Mouse (Mus musculus) CH12.LX (cell line): Measurements from ENCODE around the gene Tas2r143. TPM values are rescaled to one million over a fixed set of nuclear protein-coding genes. Genes with fewer than 3 reads are reported as not detected.

ENCODE experiments used
- DNase-seq: peaks from one replicate; pipeline ENCODE4 v3.0.0-alpha.2; 2013; ENCODE audit errors: extremely low read depth
- H3K27ac ChIP-seq: 2 replicates; pipeline ENCODE4 v1.5.1; 2012; ENCODE audit warnings: low read depth, mild to moderate bottlenecking, control low read depth, moderate library complexity; ENCODE audit not compliant: insufficient read depth
- H3K27me3 ChIP-seq: replicated peaks from 2 replicates; pipeline ENCODE3; 2012; ENCODE audit warnings: inconsistent platforms
- H3K36me3 ChIP-seq, 2 experiments: replicated peaks in 1 of 2; 2 replicates each; pipeline versions ENCODE3 to v1.6.1; 2012; ENCODE audit warnings: inconsistent platforms in 1 of 2, low read length in 1 of 2, mild to moderate bottlenecking in 1 of 2, mixed read lengths in 1 of 2, moderate library complexity in 1 of 2; ENCODE audit not compliant: control insufficient read depth in 1 of 2, insufficient read depth in 1 of 2
- H3K4me1 ChIP-seq, 2 experiments: 2 replicates each; pipeline ENCODE4 v1.6.1; 2012; ENCODE audit warnings: inconsistent platforms in 1 of 2, moderate library complexity in 1 of 2; ENCODE audit not compliant: insufficient read depth in 2 of 2, control insufficient read depth in 1 of 2
- H3K4me2 ChIP-seq: 2 replicates; pipeline ENCODE4 v1.6.1; 2012; ENCODE audit warnings: low read depth, mild to moderate bottlenecking, control low read depth; ENCODE audit not compliant: poor library complexity, insufficient read depth, severe bottlenecking
- H3K4me3 ChIP-seq, 3 experiments: fragments of 150-350 bp in 1 of 3; sonication (generic) in 1 of 3; replicated peaks in 1 of 3; 2 replicates each; pipeline versions ENCODE3 to v1.5.1; 2011 to 2012; ENCODE audit warnings: low read depth in 2 of 3, low read length in 2 of 3, mild to moderate bottlenecking in 2 of 3, moderate library complexity in 2 of 3, control low read depth in 1 of 3, improper control_type of control experiment in 1 of 3, inconsistent platforms in 1 of 3, mixed read lengths in 1 of 3; ENCODE audit not compliant: poor library complexity in 1 of 3
- H3K79me2 ChIP-seq: replicated peaks from 2 replicates; pipeline ENCODE4 v1.6.1; 2012; ENCODE audit warnings: mild to moderate bottlenecking, moderate library complexity; ENCODE audit not compliant: control insufficient read depth, poor library complexity, insufficient read depth, severe bottlenecking; ENCODE audit errors: extremely low read depth
- H3K9ac ChIP-seq: 2 replicates; pipeline ENCODE4 v1.6.1; 2012; ENCODE audit warnings: low read depth, mild to moderate bottlenecking, control low read depth, moderate library complexity; ENCODE audit not compliant: insufficient read depth
- H3K9me3 ChIP-seq: replicated peaks from 2 replicates; pipeline ENCODE3; 2012; ENCODE audit warnings: low read length, inconsistent platforms, mixed read lengths
- EP300 ChIP-seq: IDR thresholded peaks from 2 replicates; pipeline ENCODE4 v1.6.1; 2011; ENCODE audit warnings: low read length, improper control_type of control experiment
- ETS1 ChIP-seq: conservative IDR thresholded peaks from 2 replicates; pipeline ENCODE4 v1.6.1; 2012; ENCODE audit warnings: low read depth, mild to moderate bottlenecking, inconsistent platforms, low read length, improper control_type of control experiment, moderate library complexity
- HCFC1 ChIP-seq: IDR thresholded peaks from 2 replicates; pipeline ENCODE4 v1.6.1; 2012; ENCODE audit warnings: low read depth, mild to moderate bottlenecking, inconsistent platforms, low read length, improper control_type of control experiment
- IRF4 ChIP-seq: IDR thresholded peaks from 2 replicates; pipeline ENCODE4 v1.6.1; 2014; ENCODE audit warnings: low read depth, mild to moderate bottlenecking, inconsistent platforms, low read length, improper control_type of control experiment
- JUN ChIP-seq: IDR thresholded peaks from 2 replicates; pipeline ENCODE4 v1.6.1; 2011; ENCODE audit warnings: low read depth, mild to moderate bottlenecking, low read length, improper control_type of control experiment, moderate library complexity; ENCODE audit not compliant: insufficient read depth
- MAX ChIP-seq: IDR thresholded peaks from 2 replicates; pipeline ENCODE4 v1.6.1; 2011; ENCODE audit warnings: low read length, improper control_type of control experiment
- MAZ ChIP-seq: IDR thresholded peaks from 2 replicates; pipeline ENCODE4 v1.6.1; 2012; ENCODE audit warnings: low read depth, mild to moderate bottlenecking, inconsistent platforms, low read length, improper control_type of control experiment, moderate library complexity
- MXI1 ChIP-seq: IDR thresholded peaks from 2 replicates; pipeline ENCODE4 v1.6.1; 2011; ENCODE audit warnings: mild to moderate bottlenecking, low read depth, low read length, improper control_type of control experiment
- NRF1 ChIP-seq: IDR thresholded peaks from 2 replicates; pipeline ENCODE4 v1.6.1; 2014; ENCODE audit warnings: low read depth, mild to moderate bottlenecking, inconsistent platforms, low read length, improper control_type of control experiment, moderate library complexity
- POLR2A ChIP-seq: IDR thresholded peaks from 2 replicates; pipeline ENCODE4 v1.6.1; 2011; ENCODE audit warnings: low read depth, mild to moderate bottlenecking, improper control_type of control experiment, low read length
- POLR2AphosphoS2 ChIP-seq: IDR thresholded peaks from 2 replicates; pipeline ENCODE4 v1.6.1; 2011; ENCODE audit warnings: low read depth, low read length, improper control_type of control experiment
- RAD21 ChIP-seq: IDR thresholded peaks from 2 replicates; pipeline ENCODE4 v1.6.1; 2011; ENCODE audit warnings: low read depth, mild to moderate bottlenecking, low read length, improper control_type of control experiment, moderate library complexity
- RCOR1 ChIP-seq: conservative IDR thresholded peaks from 2 replicates; pipeline ENCODE4 v1.6.1; 2012; ENCODE audit warnings: low read depth, mild to moderate bottlenecking, inconsistent platforms, low read length, improper control_type of control experiment
- SIN3A ChIP-seq: IDR thresholded peaks from 2 replicates; pipeline ENCODE4 v1.6.1; 2012; ENCODE audit warnings: low read length, improper control_type of control experiment, inconsistent platforms
- TBP ChIP-seq: conservative IDR thresholded peaks from 2 replicates; pipeline ENCODE4 v1.6.1; 2011; ENCODE audit warnings: low read depth, low read length, improper control_type of control experiment
- TCF12 ChIP-seq: IDR thresholded peaks from 2 replicates; pipeline ENCODE4 v1.6.1; 2014; ENCODE audit warnings: low read depth, mild to moderate bottlenecking, inconsistent platforms, low read length, improper control_type of control experiment
- UBTF ChIP-seq: IDR thresholded peaks from 2 replicates; pipeline ENCODE4 v1.6.1; 2012; ENCODE audit warnings: low read depth, mild to moderate bottlenecking, inconsistent platforms, low read length, improper control_type of control experiment, moderate library complexity
- USF1 ChIP-seq: IDR thresholded peaks from 2 replicates; pipeline ENCODE4 v1.6.1; 2014; ENCODE audit warnings: low read depth, mild to moderate bottlenecking, inconsistent platforms, low read length, improper control_type of control experiment
- dilution Hi-C: fragments of 300-500 bp; cut with MboI; formaldehyde crosslinking; loops from 2 replicates; pipeline ENCODE4 v1.14.3; 2020; ENCODE audit warnings: low sequenced_read_pairs; ENCODE audit not compliant: extremely low pct_unique_long_range_greater_than_20kb, extremely low pct_ligation_motif_present
- in situ Hi-C: fragments of 300-500 bp; cut with MboI; formaldehyde crosslinking; loops from 3 replicates; pipeline ENCODE4 v1.14.3; 2019; ENCODE audit warnings: low sequenced_read_pairs, low pct_ligation_motif_present, low pct_unique_long_range_greater_than_20kb, mixed read lengths
- polyA plus RNA-seq: library from polyadenylated mRNA; unstranded; fragments of >175 nt; gene quantifications from 2 replicates; pipeline ENCODE4 v1.2.1, GENCODE M21; 2012; ENCODE audit warnings: low read depth; ENCODE audit not compliant: insufficient read length
- total RNA-seq, 2 experiments: library from RNA; depleted of rRNA; stranded (reverse); fragments of 300-350 nt in 1 of 2; fragments of >200 nt in 1 of 2; gene quantifications; 2 replicates each; pipeline ENCODE4 v1.2.3; 2012 to 2014

Tas2r143 gene
- total and polyA plus RNA-seq, 3 experiments = not detected

DNA sequence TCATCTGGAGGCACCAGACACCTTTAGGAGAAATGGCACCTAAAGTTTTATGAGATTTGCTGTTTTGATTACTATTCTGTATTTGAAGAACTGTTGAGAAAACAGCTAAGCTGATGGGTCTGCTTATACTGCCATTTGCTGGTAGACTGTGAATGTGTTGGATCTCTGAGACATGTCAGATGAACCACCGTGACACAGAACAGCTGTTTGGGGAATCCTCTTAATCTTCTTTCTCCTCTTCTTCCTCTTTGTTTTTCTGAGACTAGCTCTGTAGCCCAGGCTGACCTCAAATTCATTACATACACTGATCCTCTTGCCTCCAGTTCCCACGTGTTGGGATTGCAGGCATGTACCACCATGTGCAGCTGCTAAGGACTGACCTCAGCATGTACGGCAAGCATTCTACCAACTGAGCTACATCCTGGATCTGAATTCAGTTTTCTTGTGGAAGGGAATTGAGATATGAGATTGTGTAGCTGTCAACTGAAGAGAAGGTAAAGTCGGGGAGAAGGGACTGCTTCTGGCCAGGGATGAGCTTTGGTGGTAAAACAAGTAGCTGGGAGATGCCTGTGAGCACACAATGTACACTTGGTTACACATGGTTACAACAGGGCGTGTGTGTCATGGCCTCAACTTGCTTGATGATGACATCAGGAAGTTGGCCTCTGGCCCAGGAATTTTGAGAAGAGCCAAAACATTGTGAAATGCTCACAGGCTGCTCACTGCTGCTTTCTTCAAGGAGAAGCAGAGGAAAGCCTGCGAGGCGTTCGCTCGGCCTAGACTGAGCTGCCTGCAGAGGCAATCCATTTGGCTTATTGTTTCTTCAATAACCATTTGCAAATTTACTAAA, 3.9 kb upstream of the Tas2r143 start:
- TF ChIP-seq MAZ (no peak), MXI1 (0 out of 2 replicates have a peak, but pooled peaks have one; percentile 27)
- TF ChIP-seq, all 38 proteins: peak for 1
- in situ Hi-C loops (no loop called here), dilution Hi-C loops (no loop called here)
- no peak for DNase-seq
- Histone ChIP-seq H3K27ac (no peak overlapping the region), H3K27me3 (no peaks in the 10 kb centered on the region), H3K79me2 (no peaks in the 10 kb centered on the region), H3K4me2 (no peak overlapping the region), H3K36me3 (no peaks in the 10 kb centered on the region), H3K4me1 (peaks cover 8 to 46% of the 10 kb centered on the region in 2 experiments), H3K4me3 (no peak overlapping the region), H3K9ac (no peak overlapping the region), H3K9me3 (no peaks in the 10 kb centered on the region)

GRCm38 (mm10) chr6:42397041-42397657, 2.9 kb upstream of the Tas2r143 start:
- H3K27ac ChIP-seq = no peak overlapping the region

GRCm38 (mm10) chr6:42398285-42398684, 1.8 kb upstream of the Tas2r143 start:
- H3K4me2 ChIP-seq = no peak overlapping the region
- peaks cover 8 to 40% of the 10 kb centered on the region in 2 experiments for H3K4me1 ChIP-seq
- no peaks in the 10 kb centered on the region for H3K36me3 ChIP-seq
- H3K9me3 ChIP-seq = no peaks in the 10 kb centered on the region
- no peak overlapping the region for H3K4me3 ChIP-seq
- DNase-seq = peak; percentile 48
- no peaks in the 10 kb centered on the region for H3K79me2 ChIP-seq
- TF ChIP-seq JUN = peak; percentile 40; the same call in 1 of the 2 replicates
- TF ChIP-seq ETS1 = peak; percentile 25; the same call in 1 of the 2 replicates
- TF ChIP-seq USF1 = no peak
- no peak for TF ChIP-seq UBTF
- H3K9ac ChIP-seq = no peak overlapping the region
- dilution Hi-C loops = no loop called here
- H3K27ac ChIP-seq = no peak overlapping the region
- H3K27me3 ChIP-seq = no peaks in the 10 kb centered on the region
- in situ Hi-C loops = no loop called here

More at GRCm38 (mm10) chr6:42397041-42397657, 2.9 kb upstream of the Tas2r143 start:
- Histone ChIP-seq H3K9me3 (no peaks in the 10 kb centered on the region), H3K27me3 (no peaks in the 10 kb centered on the region), H3K9ac (no peak overlapping the region), H3K36me3 (no peaks in the 10 kb centered on the region), H3K4me3 (no peak overlapping the region), H3K79me2 (no peaks in the 10 kb centered on the region)
- peak; percentile 43 for DNase-seq
- in situ Hi-C loops (no loop called here), dilution Hi-C loops (no loop called here)
- TF ChIP-seq POLR2A (no peak), SIN3A (no peak), TBP (no peak), POLR2AphosphoS2 (no peak), TCF12 (0 out of 2 replicates have a peak, but pooled peaks have one; percentile 47), IRF4 (peak; percentile 81), HCFC1 (no peak), NRF1 (no peak), EP300 (peak; percentile 98), RAD21 (no peak), RCOR1 (peak; percentile 66; the same call in 1 of the 2 replicates), MAX (no peak)
- TF ChIP-seq, all 38 proteins: peak for 4
- Histone ChIP-seq H3K4me2 (no peak overlapping the region), H3K4me1 (peaks cover 8 to 40% of the 10 kb centered on the region in 2 experiments)
